Mouse (Mus musculus) kidney, postnatal 0 days (tissue): ENCODE results near the gene Abhd2. TPM values are rescaled to one million over a fixed set of nuclear protein-coding genes. Genes with fewer than 3 reads are reported as not detected.

Source experiments
- ATAC-seq: fragments of 200-750 bp; cut with Nextera tagmentation; replicated peaks from 2 replicates; pipeline ENCODE4 v1.8.0; 2017; ENCODE audit warnings: low read depth, moderate number of reproducible peaks, moderate TSS enrichment, moderate library complexity; ENCODE audit not compliant: low FRiP score
- DNase-seq: peaks from one replicate; pipeline ENCODE4 v3.0.0-alpha.2; 2016; ENCODE audit warnings: low spot score
- H3K27ac ChIP-seq: fragments of 300-500 bp; sonication (generic); 2 replicates; pipeline ENCODE4 v1.5.1; 2014; ENCODE audit warnings: mild to moderate bottlenecking
- H3K27me3 ChIP-seq: fragments of 300-500 bp; sonication (generic); 2 replicates; pipeline ENCODE4 v1.6.1; 2014; ENCODE audit warnings: low read length, mixed read lengths; ENCODE audit not compliant: insufficient read depth
- H3K36me3 ChIP-seq: fragments of 300-500 bp; sonication (generic); 2 replicates; pipeline ENCODE4 v1.6.1; 2014; ENCODE audit warnings: low read length, mixed read lengths; ENCODE audit not compliant: insufficient read depth
- H3K4me1 ChIP-seq: fragments of 300-500 bp; sonication (generic); replicated peaks from 2 replicates; pipeline ENCODE4 v1.6.1; 2014; ENCODE audit warnings: antibody characterized with exemption, low read length, mixed read lengths; ENCODE audit not compliant: insufficient read depth
- H3K4me2 ChIP-seq: fragments of 300-500 bp; sonication (generic); 2 replicates; pipeline ENCODE4 v1.6.1; 2014; ENCODE audit warnings: mild to moderate bottlenecking, low read length, moderate library complexity, mixed read lengths
- H3K4me3 ChIP-seq: fragments of 300-500 bp; sonication (generic); replicated peaks from 2 replicates; pipeline ENCODE4 v1.5.1; 2014; ENCODE audit warnings: low read depth, low read length
- H3K9ac ChIP-seq: fragments of 300-500 bp; sonication (generic); 2 replicates; pipeline ENCODE4 v1.6.1; 2014; ENCODE audit warnings: low read depth, low read length
- H3K9me3 ChIP-seq: fragments of 300-500 bp; sonication (generic); replicated peaks from 2 replicates; pipeline ENCODE4 v1.6.1; 2016; ENCODE audit warnings: low read length, inconsistent platforms, mixed read lengths
- CTCF ChIP-seq: IDR thresholded peaks from 2 replicates; pipeline ENCODE4 v1.5.1; 2016; ENCODE audit warnings: antibody characterized with exemption, low read depth, mild to moderate bottlenecking, moderate library complexity
- WGBS: fragments of 180-500 bp; shearing (Covaris S2); extraction: QIAGEN DNeasy Blood & Tissue Kit; methylation state at CpG from one replicate; pipeline ENCODE4 v1.1.7; 2014; 5-methylcytosine and 5-hydroxymethylcytosine counted together
- polyA plus RNA-seq: library from polyadenylated mRNA; unstranded; fragments of >200 nt; fragmentation: Nextera tagmentation; extraction: Ambion mirVana; gene quantifications from 2 replicates; pipeline ENCODE4 v1.2.1, GENCODE M21; 2015

The Abhd2 gene
- polyA plus RNA-seq, 1 experiment from 2014 or later = 17.6 TPM

DNA sequence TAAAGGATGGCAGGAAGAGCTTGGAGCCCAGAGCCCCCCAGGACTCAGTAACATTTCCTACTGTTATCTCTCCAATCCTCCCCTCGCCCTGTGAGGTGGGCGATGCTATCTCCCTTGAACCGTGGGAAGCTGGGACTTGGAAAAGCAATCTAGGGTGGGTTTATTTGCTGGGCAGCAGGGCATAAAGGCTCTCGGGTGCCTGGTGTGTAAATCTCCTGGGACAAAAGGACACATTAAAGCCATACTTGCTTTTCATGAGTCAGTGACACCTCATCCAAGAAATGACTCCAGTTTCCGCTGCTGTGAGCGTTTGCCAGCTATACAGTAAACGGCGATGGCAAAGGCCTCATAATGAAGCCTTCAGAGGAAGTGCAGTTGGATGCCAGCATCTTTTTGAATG, 50.9 kb downstream of the Abhd2 start:
- peak; percentile 49 for DNase-seq
- Histone ChIP-seq H3K4me2 (no peak overlapping the region), H3K27ac (no peak overlapping the region), H3K4me3 (no peak overlapping the region), H3K9me3 (no peaks in the 10 kb centered on the region), H3K36me3 (peaks cover 21% of the 10 kb centered on the region; the same call in 1 of the 2 replicates), H3K9ac (no peak overlapping the region; the same call in 1 of the 2 replicates), H3K27me3 (no peaks in the 10 kb centered on the region), H3K4me1 (peaks cover 11% of the 10 kb centered on the region)
- no peak for TF ChIP-seq CTCF
- 0 out of 2 replicates have a peak, but pooled peaks have one; percentile 35 for ATAC-seq
- WGBS = 43% methylated on average over 8 of the region's 8 CpGs

DNA sequence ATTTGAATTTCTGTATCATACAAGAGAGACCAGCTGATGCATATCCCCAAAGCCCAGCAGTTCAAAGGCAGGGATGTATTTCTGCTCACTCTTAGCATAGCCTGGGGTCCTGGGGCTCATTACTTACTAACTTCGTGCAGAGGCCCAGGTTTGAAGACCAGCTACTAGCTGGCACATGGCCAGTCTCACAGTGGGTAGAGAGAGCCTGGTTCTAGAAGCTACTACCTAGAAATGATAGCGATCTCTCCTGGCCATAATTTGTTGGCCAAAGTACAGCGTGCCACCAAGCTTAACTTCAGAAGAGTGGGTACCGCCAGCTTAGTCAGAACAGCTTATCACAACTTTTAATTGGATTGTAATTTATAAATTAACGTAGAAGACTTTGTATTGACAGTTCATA, 55.8 kb downstream of the Abhd2 start:
- peaks cover 28% of the 10 kb centered on the region; the same call in 1 of the 2 replicates for H3K36me3 ChIP-seq
- 76% methylated on average over 5 of the region's 5 CpGs for WGBS
- no peak for DNase-seq

DNA sequence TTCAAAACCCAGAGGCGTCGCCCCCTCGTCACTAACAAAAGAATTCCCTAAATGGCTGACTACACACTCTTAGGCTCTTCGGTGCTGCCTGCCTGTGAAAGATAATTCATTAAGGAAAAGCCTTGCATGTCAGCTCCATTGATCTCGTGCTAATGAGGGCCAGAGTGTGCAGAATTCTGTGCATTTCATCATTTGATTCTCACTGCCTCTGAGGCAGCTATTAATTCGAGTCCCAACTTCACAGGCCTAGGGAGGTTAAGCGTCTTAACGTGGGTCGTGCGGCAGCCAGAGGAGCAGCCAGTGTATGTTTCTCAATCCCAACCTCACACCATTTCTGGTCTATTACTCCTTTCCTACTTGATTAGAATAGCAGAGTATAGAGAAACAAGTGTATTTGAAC, 58.2 kb downstream of the Abhd2 start:
- ATAC-seq (no peak), DNase-seq (no peak)
- Histone ChIP-seq H3K36me3 (peaks cover 20% of the 10 kb centered on the region; the same call in 1 of the 2 replicates), H3K4me2 (no peak overlapping the region), H3K4me1 (no peaks in the 10 kb centered on the region), H3K9ac (no peak overlapping the region), H3K27me3 (no peaks in the 10 kb centered on the region), H3K27ac (no peak overlapping the region), H3K4me3 (no peak overlapping the region), H3K9me3 (no peaks in the 10 kb centered on the region)
- TF ChIP-seq CTCF = no peak
- WGBS = 60% methylated on average over 10 of the region's 10 CpGs

More for the DNA sequence above, 55.8 kb downstream of the Abhd2 start:
- H3K27ac ChIP-seq = no peak overlapping the region
- H3K9me3 ChIP-seq = no peaks in the 10 kb centered on the region
- no peak overlapping the region for H3K4me3 ChIP-seq
- no peak for ATAC-seq
- no peak overlapping the region for H3K4me2 ChIP-seq
- H3K9ac ChIP-seq = no peak overlapping the region
- H3K4me1 ChIP-seq = no peaks in the 10 kb centered on the region
- no peak for TF ChIP-seq CTCF
- no peaks in the 10 kb centered on the region for H3K27me3 ChIP-seq

DNA sequence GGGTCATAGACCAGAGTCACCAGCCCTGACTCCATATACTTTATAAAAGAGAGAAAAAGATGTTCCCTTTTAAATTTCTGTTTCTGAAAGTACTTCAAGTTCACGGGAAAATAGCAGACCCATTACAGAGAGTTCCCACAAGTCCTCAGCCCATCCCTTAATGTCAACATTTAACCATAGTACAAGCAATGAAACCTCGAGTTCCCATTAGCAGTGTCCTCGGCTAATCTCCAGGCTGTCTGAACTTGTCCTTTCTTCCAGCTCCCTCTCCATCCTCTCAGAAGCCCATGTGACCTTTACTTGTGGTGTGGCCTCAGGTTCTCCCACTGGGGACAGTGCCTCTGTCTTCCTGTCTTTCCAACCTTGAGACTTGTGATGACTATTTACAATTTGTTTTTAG, 60.4 kb downstream of the Abhd2 start:
- 66% methylated on average over 3 of the region's 3 CpGs for WGBS
- no peak overlapping the region for H3K27ac ChIP-seq
- 0 out of 2 replicates have a peak, but pooled peaks cover 7% of the 10 kb centered on the region for H3K36me3 ChIP-seq
- no peaks in the 10 kb centered on the region for H3K4me1 ChIP-seq
- H3K9ac ChIP-seq = no peak overlapping the region
- ATAC-seq = no peak
- no peak overlapping the region for H3K4me3 ChIP-seq
- no peak overlapping the region for H3K4me2 ChIP-seq
- no peaks in the 10 kb centered on the region for H3K9me3 ChIP-seq
- DNase-seq = no peak
- TF ChIP-seq CTCF = no peak
- H3K27me3 ChIP-seq = no peaks in the 10 kb centered on the region

DNA sequence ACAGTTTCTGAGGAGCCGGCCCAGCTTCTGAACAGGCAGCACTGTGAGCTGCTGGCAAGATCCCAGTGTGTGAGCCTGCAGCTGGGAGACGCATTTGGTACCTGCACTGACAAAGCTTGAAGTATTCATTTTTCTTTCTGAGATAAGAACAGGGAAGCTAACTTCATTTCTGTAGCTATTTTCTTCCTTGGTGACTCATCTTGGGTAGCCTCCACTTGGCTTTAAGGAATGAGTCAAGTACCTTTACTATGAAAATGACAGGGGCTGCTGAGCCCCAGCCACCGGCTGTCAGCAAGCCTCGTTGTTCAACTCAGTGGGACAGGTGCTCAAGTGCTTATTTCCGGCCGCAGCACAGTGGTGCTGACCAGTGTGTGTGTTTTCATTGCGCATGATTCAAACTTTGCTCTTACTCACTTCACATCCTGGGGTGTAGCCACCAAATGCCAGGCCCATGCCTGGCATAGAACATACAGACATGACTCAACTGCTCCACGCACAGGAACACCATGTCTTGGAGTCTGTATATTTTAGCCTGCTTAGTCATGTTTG, 63.4 kb downstream of the Abhd2 start:
- no peak overlapping the region for H3K27ac ChIP-seq
- 87% methylated on average over 8 of the region's 8 CpGs for WGBS
- H3K9me3 ChIP-seq = no peaks in the 10 kb centered on the region
- H3K27me3 ChIP-seq = no peaks in the 10 kb centered on the region
- TF ChIP-seq CTCF = no peak
- ATAC-seq (no peak), DNase-seq (no peak)
- no peak overlapping the region for H3K4me2 ChIP-seq
- no peak overlapping the region for H3K9ac ChIP-seq
- H3K4me3 ChIP-seq = no peak overlapping the region
- H3K4me1 ChIP-seq = no peaks in the 10 kb centered on the region
- no peaks in the 10 kb centered on the region for H3K36me3 ChIP-seq

DNA sequence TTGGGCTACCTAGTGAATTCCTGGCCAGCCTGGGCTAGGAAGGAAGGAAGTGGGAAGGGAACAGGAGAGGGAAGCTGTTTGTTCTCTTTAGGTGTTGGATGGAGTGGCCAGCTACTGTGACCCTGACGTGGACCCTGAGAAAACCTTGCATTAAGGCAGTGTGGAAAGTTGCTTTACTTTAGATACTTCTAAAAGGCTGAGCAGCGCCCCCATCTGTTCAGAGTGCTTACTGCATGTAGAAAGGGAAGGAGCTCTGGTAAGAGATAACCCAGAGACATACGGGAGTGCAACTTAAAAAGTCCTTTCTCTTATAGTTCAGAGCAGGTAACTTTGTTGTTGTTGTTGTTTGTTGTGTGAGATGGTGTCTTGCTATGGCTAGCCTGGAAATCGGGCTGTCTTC, 72.9 kb downstream of the Abhd2 start:
- Histone ChIP-seq H3K9me3 (no peaks in the 10 kb centered on the region), H3K4me1 (no peaks in the 10 kb centered on the region), H3K9ac (no peak overlapping the region), H3K27me3 (no peaks in the 10 kb centered on the region), H3K4me2 (no peak overlapping the region), H3K36me3 (peaks cover 16% of the 10 kb centered on the region), H3K4me3 (no peak overlapping the region), H3K27ac (no peak overlapping the region)
- ATAC-seq (no peak; the same call in 1 of the 2 replicates), DNase-seq (peak; percentile 72)
- peak; percentile 73 for TF ChIP-seq CTCF
- WGBS = 47% methylated on average over 4 of the region's 4 CpGs
